Mouse (Mus musculus): Measurements from ENCODE around the gene Ppp2r5b. TPM values are rescaled to one million over a fixed set of nuclear protein-coding genes. Genes with fewer than 3 reads are reported as not detected.

Gene Ppp2r5b
- polyA plus RNA-seq (2014; fragmentation: Nextera tagmentation; extraction: Ambion mirVana) = 41.4 and 45.6 TPM in 2 replicates

DNA sequence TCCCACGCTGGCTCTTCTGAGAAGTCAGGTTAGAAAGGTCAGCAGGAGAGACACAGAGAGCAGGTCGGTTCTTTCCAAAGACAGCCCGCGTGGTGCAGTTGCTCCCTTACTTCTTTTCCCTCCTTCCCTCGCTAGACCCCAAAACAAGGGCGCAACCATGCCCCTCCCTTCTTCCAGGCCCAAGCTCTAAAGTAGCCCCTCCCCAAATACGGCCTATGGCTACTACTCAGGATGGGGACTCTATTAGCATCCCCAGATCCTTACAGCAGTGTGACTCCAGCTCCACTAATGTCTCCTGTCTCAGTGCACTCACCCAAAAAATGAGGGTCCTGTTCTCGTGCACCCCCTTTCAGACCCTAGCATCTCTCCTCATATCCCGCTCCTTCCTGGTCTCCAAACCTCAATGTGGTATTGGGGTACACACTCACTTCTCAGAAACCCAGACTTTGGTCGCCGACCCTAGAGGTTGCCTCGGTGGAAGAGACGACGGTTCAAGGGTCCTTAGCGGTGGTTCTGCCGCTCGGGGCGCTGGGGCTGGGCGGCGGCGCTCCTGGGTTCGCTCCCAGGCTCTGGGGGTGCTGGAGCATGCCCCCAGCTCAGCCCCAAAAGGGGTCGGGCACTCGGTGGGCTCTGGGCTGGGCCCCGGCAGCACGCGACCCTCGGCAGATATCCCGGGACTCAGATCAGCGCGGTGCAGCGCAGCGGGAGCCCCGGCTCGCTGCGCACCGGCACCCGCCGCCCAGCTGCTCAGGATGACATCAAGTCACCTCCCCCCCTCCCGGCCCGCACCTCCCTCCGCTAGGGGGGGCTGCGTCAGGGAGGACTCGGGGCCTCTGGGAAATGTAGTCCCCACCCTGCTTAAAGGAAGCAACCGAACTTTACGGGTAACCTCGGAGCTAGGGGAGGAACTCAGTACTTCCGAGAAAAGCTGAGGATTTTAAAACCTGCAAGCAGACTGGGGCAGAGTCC is at the start of gene Ppp2r5b:
Gene Ppp2r5b, minus strand, starts transcription at position 789 of the 969 bp plus-strand sequence.
- Histone ChIP-seq H3K4me1 (replicated peaks; ENCODE audit: control insufficient read depth, insufficient read depth, low read length) (peaks cover 7% of the 10 kb centered on the region; the same call in 1 of the 2 replicates), H3K9me3 (ENCODE audit: control insufficient read depth, low read length) (no peaks in the 10 kb centered on the region), H3K9ac (ENCODE audit: low read length) (peak within 1 kb of the TSS; percentile 61), H3K27ac (ENCODE audit: low read depth, low read length) (peak within 1 kb of the TSS; percentile 76), H3K27me3 (ENCODE audit: control insufficient read depth, insufficient read depth, low read length) (no peaks in the 10 kb centered on the region), H3K4me2 (ENCODE audit: low read depth, low read length, severe bottlenecking) (peak within 1 kb of the TSS; percentile 66), H3K36me3 (ENCODE audit: control insufficient read depth, insufficient read depth, low read length) (no peaks in the 10 kb centered on the region; the same call in 1 of the 2 replicates), H3K4me3 (ENCODE audit: low read depth, low read length) (peak within 1 kb of the TSS; percentile 67)
- WGBS = 2% methylated on average over 48 of the region's 48 CpGs
- ATAC-seq (replicated peaks; ENCODE audit: low FRiP score) (peak; percentile 92), DNase-seq (ENCODE audit: low spot score) (peak; percentile 95)

DNA sequence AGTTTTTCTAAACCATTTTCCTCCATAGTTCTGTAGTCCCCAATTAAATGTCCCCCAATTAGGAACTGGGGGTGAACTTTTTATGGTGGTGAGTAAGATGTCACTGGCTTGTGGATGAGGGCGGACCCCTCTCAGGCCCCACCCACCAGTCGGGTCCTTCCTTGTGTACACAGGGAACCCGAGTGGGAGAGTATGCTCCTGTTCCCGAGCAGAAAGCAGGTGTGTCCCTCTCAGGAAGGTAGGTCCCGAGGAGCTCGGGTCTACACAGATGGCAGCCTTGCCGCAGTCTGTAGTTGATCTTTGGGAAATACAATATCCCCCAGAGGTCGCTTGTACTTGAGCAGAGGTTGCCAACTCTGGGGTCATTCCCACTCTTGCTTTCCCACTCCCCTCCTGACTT is 49.6 kb upstream of the Ppp2r5b start:
- Histone ChIP-seq H3K4me3 (ENCODE audit: low read depth, low read length) (no peak overlapping the region), H3K27me3 (ENCODE audit: control insufficient read depth, insufficient read depth, low read length) (no peaks in the 10 kb centered on the region), H3K9me3 (ENCODE audit: control insufficient read depth, low read length) (no peaks in the 10 kb centered on the region), H3K9ac (ENCODE audit: low read length) (no peak overlapping the region), H3K4me1 (replicated peaks; ENCODE audit: control insufficient read depth, insufficient read depth, low read length) (0 out of 2 replicates have a peak, but pooled peaks cover 2% of the 10 kb centered on the region), H3K36me3 (ENCODE audit: control insufficient read depth, insufficient read depth, low read length) (peaks cover 2% of the 10 kb centered on the region; the same call in 1 of the 2 replicates), H3K4me2 (ENCODE audit: low read depth, low read length, severe bottlenecking) (no peak overlapping the region), H3K27ac (ENCODE audit: low read depth, low read length) (peak overlapping the region; percentile 25; the same call in 1 of the 2 replicates)
- WGBS = 87% methylated on average over 8 of the region's 8 CpGs
- ATAC-seq (replicated peaks; ENCODE audit: low FRiP score) = no peak
- no peak for DNase-seq (ENCODE audit: low spot score)

DNA sequence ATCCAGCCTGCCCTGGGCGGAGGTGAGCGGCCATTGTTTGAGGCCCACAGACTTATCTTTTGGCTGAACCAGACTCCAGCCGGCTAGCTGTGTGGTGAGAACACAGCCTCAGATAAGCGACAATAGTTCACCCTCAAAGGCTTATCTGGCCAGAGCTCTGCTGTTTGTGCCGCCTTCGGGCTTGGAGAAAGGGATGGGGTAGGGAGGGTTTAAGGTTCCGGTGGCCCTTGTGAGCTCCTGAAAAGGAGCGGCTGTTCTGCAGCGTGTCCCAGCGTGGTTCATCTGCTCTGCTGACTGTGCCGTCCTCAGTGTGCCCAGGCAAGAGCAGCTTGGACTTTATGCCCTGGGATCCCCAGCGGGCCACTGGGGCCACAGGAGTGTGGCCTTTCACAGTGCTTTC is 48.8 kb upstream of the Ppp2r5b start:
- Histone ChIP-seq H3K36me3 (ENCODE audit: control insufficient read depth, insufficient read depth, low read length) (peaks cover 2% of the 10 kb centered on the region; the same call in 1 of the 2 replicates), H3K4me2 (ENCODE audit: low read depth, low read length, severe bottlenecking) (no peak overlapping the region), H3K4me1 (replicated peaks; ENCODE audit: control insufficient read depth, insufficient read depth, low read length) (peaks cover 5% of the 10 kb centered on the region; the same call in 1 of the 2 replicates), H3K4me3 (ENCODE audit: low read depth, low read length) (no peak overlapping the region), H3K27me3 (ENCODE audit: control insufficient read depth, insufficient read depth, low read length) (no peaks in the 10 kb centered on the region), H3K9ac (ENCODE audit: low read length) (no peak overlapping the region), H3K9me3 (ENCODE audit: control insufficient read depth, low read length) (no peaks in the 10 kb centered on the region), H3K27ac (ENCODE audit: low read depth, low read length) (peak overlapping the region; percentile 25; the same call in 1 of the 2 replicates)
- ATAC-seq (replicated peaks; ENCODE audit: low FRiP score) (no peak), DNase-seq (ENCODE audit: low spot score) (no peak)
- 88% methylated on average over 12 of the region's 12 CpGs for WGBS

DNA sequence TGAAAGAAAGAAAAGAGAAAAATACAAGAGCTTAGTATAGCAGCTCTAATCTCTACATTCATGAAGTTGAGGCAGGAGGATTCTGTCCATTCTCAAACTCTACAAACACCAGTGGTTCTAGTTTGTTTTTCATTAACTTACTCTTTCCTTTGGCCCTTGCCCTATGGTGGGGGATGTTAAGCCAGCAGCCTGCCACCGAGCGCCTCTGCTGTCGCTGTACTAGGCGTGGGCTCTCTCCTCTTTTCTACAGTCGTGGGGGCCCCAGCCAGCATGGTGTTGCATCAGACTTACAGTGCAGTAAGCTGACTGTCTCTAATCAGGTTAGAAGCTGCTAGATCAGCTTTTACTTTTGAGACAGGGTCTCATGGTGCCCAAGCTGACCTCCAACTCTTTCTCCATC is 47.3 kb upstream of the Ppp2r5b start:
- Histone ChIP-seq H3K4me3 (ENCODE audit: low read depth, low read length) (no peak overlapping the region), H3K36me3 (ENCODE audit: control insufficient read depth, insufficient read depth, low read length) (peaks cover 2% of the 10 kb centered on the region; the same call in 1 of the 2 replicates), H3K9me3 (ENCODE audit: control insufficient read depth, low read length) (no peaks in the 10 kb centered on the region), H3K27me3 (ENCODE audit: control insufficient read depth, insufficient read depth, low read length) (no peaks in the 10 kb centered on the region), H3K27ac (ENCODE audit: low read depth, low read length) (no peak overlapping the region), H3K4me1 (replicated peaks; ENCODE audit: control insufficient read depth, insufficient read depth, low read length) (peaks cover 12% of the 10 kb centered on the region; the same call in 1 of the 2 replicates), H3K9ac (ENCODE audit: low read length) (no peak overlapping the region), H3K4me2 (ENCODE audit: low read depth, low read length, severe bottlenecking) (no peak overlapping the region)
- 84% methylated on average over 5 of the region's 5 CpGs for WGBS
- ATAC-seq (replicated peaks; ENCODE audit: low FRiP score) (no peak), DNase-seq (ENCODE audit: low spot score) (no peak)

DNA sequence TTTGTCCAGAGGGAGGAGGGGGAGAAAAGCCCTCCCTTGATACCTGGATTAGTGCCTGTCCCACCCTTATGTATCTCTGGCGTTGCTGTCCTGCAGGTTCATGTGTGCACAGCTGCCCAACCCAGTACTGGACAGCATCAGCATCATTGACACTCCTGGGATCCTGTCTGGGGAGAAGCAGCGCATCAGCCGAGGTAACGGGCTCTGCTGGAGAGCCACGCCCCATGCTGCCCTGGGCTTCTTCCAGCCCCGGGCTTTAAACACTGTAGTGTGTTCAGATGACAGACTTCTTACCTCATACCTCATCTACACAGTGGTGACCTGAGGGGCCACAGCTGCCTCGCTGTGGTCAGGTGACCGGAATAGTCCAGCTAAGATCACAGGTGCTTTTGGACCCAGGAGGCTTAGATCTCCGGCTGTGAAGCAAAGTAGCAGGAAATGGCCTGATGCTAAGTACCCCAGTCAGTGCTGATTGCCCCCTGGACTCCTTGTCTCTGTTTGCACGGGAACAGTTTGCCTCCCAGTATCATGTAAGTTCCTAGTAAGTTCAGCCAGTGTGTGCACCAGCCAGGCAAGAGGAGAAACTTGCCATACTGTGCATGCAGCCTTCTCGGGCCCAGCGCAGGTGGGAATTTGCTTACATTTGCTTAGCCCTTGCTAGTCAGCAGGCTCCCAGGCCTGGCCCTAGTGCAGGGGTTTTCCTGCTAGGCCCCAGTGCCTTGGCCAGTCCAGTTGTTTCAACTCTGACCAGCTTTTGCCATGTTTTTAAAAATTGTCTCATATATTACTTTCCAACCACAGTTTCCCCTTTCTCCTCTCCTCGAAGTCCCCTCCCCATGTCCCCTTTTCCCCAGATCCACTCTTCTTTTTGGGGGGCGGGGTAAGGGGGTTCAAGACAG is 45.7 kb upstream of the Ppp2r5b start:
- Histone ChIP-seq H3K4me2 (ENCODE audit: low read depth, low read length, severe bottlenecking) (no peak overlapping the region), H3K27ac (ENCODE audit: low read depth, low read length) (no peak overlapping the region), H3K4me1 (replicated peaks; ENCODE audit: control insufficient read depth, insufficient read depth, low read length) (peaks cover 13% of the 10 kb centered on the region; the same call in 1 of the 2 replicates), H3K36me3 (ENCODE audit: control insufficient read depth, insufficient read depth, low read length) (peaks cover 2% of the 10 kb centered on the region; the same call in 1 of the 2 replicates), H3K9ac (ENCODE audit: low read length) (no peak overlapping the region), H3K4me3 (ENCODE audit: low read depth, low read length) (no peak overlapping the region), H3K27me3 (ENCODE audit: control insufficient read depth, insufficient read depth, low read length) (no peaks in the 10 kb centered on the region), H3K9me3 (ENCODE audit: control insufficient read depth, low read length) (no peaks in the 10 kb centered on the region)
- DNase-seq (ENCODE audit: low spot score) = no peak
- WGBS = 86% methylated on average over 14 of the region's 14 CpGs
- no peak for ATAC-seq (replicated peaks; ENCODE audit: low FRiP score)

DNA sequence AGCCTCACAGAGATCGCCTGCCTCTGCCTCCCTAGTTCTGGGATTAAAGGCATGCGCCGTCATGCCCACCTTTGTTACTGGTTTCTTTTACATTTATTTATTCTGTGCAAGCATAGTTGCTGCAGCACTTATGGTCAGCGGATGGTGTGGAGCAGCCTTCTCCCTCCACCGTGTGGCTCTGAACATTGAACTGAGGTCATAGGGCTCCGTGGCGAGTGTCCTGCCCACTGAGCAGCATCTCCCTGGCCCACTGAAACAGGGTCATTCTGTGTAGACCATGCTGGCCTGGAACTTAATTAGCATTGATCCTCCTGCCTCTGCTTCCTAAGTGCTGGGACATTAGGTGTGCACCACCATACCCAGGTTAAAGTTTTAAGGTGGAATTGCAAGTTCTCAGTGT is 44.9 kb upstream of the Ppp2r5b start:
- H3K4me3 ChIP-seq (ENCODE audit: low read depth, low read length) = no peak overlapping the region
- DNase-seq (ENCODE audit: low spot score) (no peak), ATAC-seq (replicated peaks; ENCODE audit: low FRiP score) (no peak)
- H3K4me2 ChIP-seq (ENCODE audit: low read depth, low read length, severe bottlenecking) = no peak overlapping the region
- no peaks in the 10 kb centered on the region for H3K27me3 ChIP-seq (ENCODE audit: control insufficient read depth, insufficient read depth, low read length)
- 90% methylated on average over 7 of the region's 7 CpGs for WGBS
- H3K27ac ChIP-seq (ENCODE audit: low read depth, low read length) = no peak overlapping the region
- H3K4me1 ChIP-seq (replicated peaks; ENCODE audit: control insufficient read depth, insufficient read depth, low read length) = peaks cover 15% of the 10 kb centered on the region
- peaks cover 2% of the 10 kb centered on the region; the same call in 1 of the 2 replicates for H3K36me3 ChIP-seq (ENCODE audit: control insufficient read depth, insufficient read depth, low read length)
- H3K9me3 ChIP-seq (ENCODE audit: control insufficient read depth, low read length) = no peaks in the 10 kb centered on the region
- H3K9ac ChIP-seq (ENCODE audit: low read length) = no peak overlapping the region

DNA sequence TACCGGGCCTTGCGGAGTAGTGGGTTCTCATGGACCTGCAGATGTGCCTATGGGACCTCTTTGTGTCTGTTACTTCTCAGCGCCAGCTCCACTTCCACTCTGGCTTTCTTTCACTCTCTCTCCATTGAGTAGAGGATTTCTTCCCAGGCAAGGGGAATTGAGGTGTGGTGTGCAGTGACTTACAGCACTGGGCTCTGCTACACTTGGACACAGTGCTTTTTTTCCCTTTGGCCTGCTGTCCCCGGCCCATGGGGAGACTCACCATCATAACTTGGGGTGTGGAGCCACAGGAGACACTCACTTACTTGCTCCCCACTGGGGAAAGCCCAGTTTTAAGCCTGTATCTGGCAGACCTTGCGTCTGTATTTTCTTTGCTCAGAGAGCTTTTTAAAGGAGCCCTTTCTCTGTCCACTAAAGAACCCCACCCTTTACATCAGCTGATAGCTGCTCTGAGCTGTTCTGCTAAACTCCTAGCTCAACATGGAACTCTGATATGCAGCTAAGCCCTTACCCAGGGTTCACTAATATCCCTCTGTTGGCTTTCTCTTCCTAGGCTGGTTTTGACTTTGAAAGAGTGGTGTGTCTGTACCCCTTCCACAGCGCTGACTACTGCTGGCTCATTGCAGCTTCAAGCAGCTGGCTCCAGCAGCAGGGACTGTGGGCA is 43.9 kb upstream of the Ppp2r5b start:
- 93% methylated on average over 6 of the region's 6 CpGs for WGBS
- Histone ChIP-seq H3K36me3 (ENCODE audit: control insufficient read depth, insufficient read depth, low read length) (peaks cover 2% of the 10 kb centered on the region; the same call in 1 of the 2 replicates), H3K27ac (ENCODE audit: low read depth, low read length) (peak overlapping the region; percentile 13; the same call in 1 of the 2 replicates)

More for the DNA sequence above, 43.9 kb upstream of the Ppp2r5b start:
- no peak overlapping the region for H3K4me2 ChIP-seq (ENCODE audit: low read depth, low read length, severe bottlenecking)
- ATAC-seq (replicated peaks; ENCODE audit: low FRiP score) (no peak), DNase-seq (ENCODE audit: low spot score) (no peak)
- no peaks in the 10 kb centered on the region for H3K27me3 ChIP-seq (ENCODE audit: control insufficient read depth, insufficient read depth, low read length)
- no peaks in the 10 kb centered on the region for H3K9me3 ChIP-seq (ENCODE audit: control insufficient read depth, low read length)
- H3K9ac ChIP-seq (ENCODE audit: low read length) = no peak overlapping the region
- H3K4me1 ChIP-seq (replicated peaks; ENCODE audit: control insufficient read depth, insufficient read depth, low read length) = peaks cover 18% of the 10 kb centered on the region
- H3K4me3 ChIP-seq (ENCODE audit: low read depth, low read length) = no peak overlapping the region; the same call in 1 of the 2 replicates

Data from forebrain, embryonic 11.5 days (tissue).